Mouse (Mus musculus) G1E-ER4 (cell line): ENCODE measurements around the gene Pkig. TPM values are rescaled to one million over a fixed set of nuclear protein-coding genes. Genes with fewer than 3 reads are reported as not detected.

ENCODE experiments used
- GATA1 ChIP-seq: IDR thresholded peaks from one replicate; pipeline ENCODE4 v1.8.0; 2012; ENCODE audit warnings: low read length, inconsistent platforms
- polyA plus RNA-seq: library from polyadenylated mRNA; stranded (reverse); fragments of >175 nt; gene quantifications from 2 replicates; pipeline ENCODE4 v1.2.3, GENCODE M21; 2012

The Pkig gene
- polyA plus RNA-seq, 1 experiment, result 226 TPM

GRCm38 (mm10) chr2:163743357-163743756 is 85.2 kb downstream of the Pkig start:
- TF ChIP-seq GATA1, result no peak

- TF ChIP-seq GATA1, result no peak
These were observed 86.8 kb downstream of the Pkig start for GRCm38 (mm10) chr2:163744801-163745570.

- no peak for TF ChIP-seq GATA1
These were observed 91.7 kb downstream of the Pkig start, which contains the start of gene Ada for GRCm38 (mm10) chr2:163749647-163750611. Gene Ada, minus strand, starts transcription at chr2:163750239.

GRCm38 (mm10) chr2:163754228-163754627 is 96.0 kb downstream of the Pkig start:
- TF ChIP-seq GATA1, result no peak

- no peak for TF ChIP-seq GATA1
These were observed 98.5 kb downstream of the Pkig start for GRCm38 (mm10) chr2:163756723-163757122.

GRCm38 (mm10) chr2:163758146-163758545 is 100.0 kb downstream of the Pkig start:
- no peak for TF ChIP-seq GATA1

GRCm38 (mm10) chr2:163760589-163760988 is 102.4 kb downstream of the Pkig start:
- no peak for TF ChIP-seq GATA1

GRCm38 (mm10) chr2:163761402-163761801 is 103.2 kb downstream of the Pkig start:
- TF ChIP-seq GATA1, result no peak

- TF ChIP-seq GATA1, result no peak
These were observed 108.1 kb downstream of the Pkig start for GRCm38 (mm10) chr2:163766261-163766660.

GRCm38 (mm10) chr2:163766890-163767289 is 108.7 kb downstream of the Pkig start:
- TF ChIP-seq GATA1, result no peak

GRCm38 (mm10) chr2:163770731-163771130 is 112.5 kb downstream of the Pkig start:
- no peak for TF ChIP-seq GATA1

Other genes with a start within 250 kb of the Pkig start
- 7.1 and 11.2 TPM in 2 replicates for gene Oser1, start 233.7 kb upstream of the Pkig start, polyA plus RNA-seq
- gene Gdap1l1, start 219.9 kb upstream of the Pkig start, polyA plus RNA-seq, result not detected in 2 replicates
- 6.0 and 6.7 TPM in 2 replicates for gene Fitm2, start 185.8 kb upstream of the Pkig start, polyA plus RNA-seq
- not detected in 2 replicates for gene R3hdml, start 166.1 kb upstream of the Pkig start, polyA plus RNA-seq
- not detected in 2 replicates for gene Hnf4a, start 151.6 kb upstream of the Pkig start, polyA plus RNA-seq
- 25.6 and 45.3 TPM in 2 replicates for gene Ttpal, start 56.1 kb upstream of the Pkig start, polyA plus RNA-seq
- gene Serinc3, start 13.3 kb upstream of the Pkig start, polyA plus RNA-seq, result 6.7 and 10.3 TPM in 2 replicates
- gene Ada, start 91.9 kb downstream of the Pkig start, polyA plus RNA-seq, result 8.3 and 9.0 TPM in 2 replicates
- gene Ccn5, start 162.5 kb downstream of the Pkig start, polyA plus RNA-seq, result not detected in 2 replicates
- not detected in 2 replicates for gene Kcnk15, start 195.3 kb downstream of the Pkig start, polyA plus RNA-seq